Mouse (Mus musculus) stomach, postnatal 0 days (tissue): ENCODE measurements around the gene Asb7. TPM values are rescaled to one million over a fixed set of nuclear protein-coding genes. Genes with fewer than 3 reads are reported as not detected.

Source experiments
- ATAC-seq: fragments of 200-750 bp; cut with Nextera tagmentation; 2 replicates; pipeline ENCODE4 v1.8.0; 2017; ENCODE audit not compliant: low FRiP score, low TSS enrichment
- DNase-seq: peaks from one replicate; pipeline ENCODE4 v3.0.0-alpha.2; 2016; ENCODE audit warnings: low spot score
- H3K27ac ChIP-seq: fragments of 300-500 bp; sonication (generic); replicated peaks from 2 replicates; pipeline ENCODE4 v1.5.1; 2014; ENCODE audit warnings: mild to moderate bottlenecking, control low read depth
- H3K27me3 ChIP-seq: fragments of 300-500 bp; sonication (generic); 2 replicates; pipeline ENCODE4 v1.6.1; 2014; ENCODE audit warnings: low read length; ENCODE audit not compliant: control insufficient read depth, insufficient read depth
- H3K36me3 ChIP-seq: fragments of 300-500 bp; sonication (generic); 2 replicates; pipeline ENCODE4 v1.6.1; 2014; ENCODE audit warnings: low read length, mixed read lengths; ENCODE audit not compliant: control insufficient read depth, insufficient read depth
- H3K4me1 ChIP-seq: fragments of 300-500 bp; sonication (generic); replicated peaks from 2 replicates; pipeline ENCODE4 v1.6.1; 2014; ENCODE audit warnings: antibody characterized with exemption; ENCODE audit not compliant: control insufficient read depth, insufficient read depth
- H3K4me2 ChIP-seq: fragments of 300-500 bp; sonication (generic); replicated peaks from 2 replicates; pipeline ENCODE4 v1.6.1; 2014; ENCODE audit warnings: low read depth, mild to moderate bottlenecking, control low read depth, moderate library complexity
- H3K4me3 ChIP-seq: fragments of 300-500 bp; sonication (generic); 2 replicates; pipeline ENCODE4 v1.5.1; 2014; ENCODE audit warnings: low read depth, low read length, control low read depth
- H3K9ac ChIP-seq: fragments of 300-500 bp; sonication (generic); 2 replicates; pipeline ENCODE4 v1.6.1; 2014; ENCODE audit warnings: mild to moderate bottlenecking, low read length, control low read depth, mixed read lengths
- H3K9me3 ChIP-seq: fragments of 300-500 bp; sonication (generic); 2 replicates; pipeline ENCODE4 v1.6.1; 2016; ENCODE audit warnings: low read length; ENCODE audit not compliant: control insufficient read depth
- CTCF ChIP-seq: IDR thresholded peaks from 2 replicates; pipeline ENCODE4 v1.5.1; 2016; ENCODE audit warnings: antibody characterized with exemption, low read depth, mild to moderate bottlenecking, moderate library complexity
- EP300 ChIP-seq: optimal IDR thresholded peaks from 2 replicates; pipeline ENCODE3; 2016; ENCODE audit warnings: antibody characterized with exemption
- WGBS: fragments of 180-500 bp; shearing (Covaris S2); extraction: QIAGEN DNeasy Blood & Tissue Kit; methylation state at CpG from one replicate; pipeline ENCODE4 v1.1.7; 2014; 5-methylcytosine and 5-hydroxymethylcytosine counted together
- polyA plus RNA-seq: library from polyadenylated mRNA; unstranded; fragments of >200 nt; fragmentation: Nextera tagmentation; extraction: Ambion mirVana; gene quantifications from 2 replicates; pipeline ENCODE4 v1.2.1, GENCODE M21; 2015

The Asb7 gene
- polyA plus RNA-seq, 1 experiment from 2014 or later: 5.9 TPM

GRCm38 (mm10) chr7:66702721-66703120 lies 13.3 kb upstream of the Asb7 start:
- TF ChIP-seq CTCF: no peak
- H3K27ac ChIP-seq: no peak overlapping the region
- no peak overlapping the region for H3K9ac ChIP-seq
- no peaks in the 10 kb centered on the region for H3K9me3 ChIP-seq
- 80% methylated on average over 7 of the region's 7 CpGs for WGBS
- DNase-seq (no peak), ATAC-seq (no peak)
- H3K4me2 ChIP-seq: no peak overlapping the region
- no peak overlapping the region for H3K4me3 ChIP-seq
- 0 out of 2 replicates have a peak, but pooled peaks cover 3% of the 10 kb centered on the region for H3K36me3 ChIP-seq
- no peaks in the 10 kb centered on the region for H3K4me1 ChIP-seq
- H3K27me3 ChIP-seq: no peaks in the 10 kb centered on the region

GRCm38 (mm10) chr7:66694467-66694866 lies 5.1 kb upstream of the Asb7 start:
- Histone ChIP-seq H3K27ac (no peak overlapping the region), H3K4me2 (no peak overlapping the region; the same call in 1 of the 2 replicates), H3K9me3 (no peaks in the 10 kb centered on the region), H3K4me1 (peaks cover 4% of the 10 kb centered on the region; the same call in 1 of the 2 replicates), H3K36me3 (no peaks in the 10 kb centered on the region), H3K9ac (no peak overlapping the region), H3K4me3 (no peak overlapping the region), H3K27me3 (no peaks in the 10 kb centered on the region)
- TF ChIP-seq CTCF: no peak
- TF ChIP-seq EP300: no peak
- 42% methylated on average over 7 of the region's 7 CpGs for WGBS
- DNase-seq (peak; percentile 45), ATAC-seq (no peak)

GRCm38 (mm10) chr7:66689620-66690360 lies 394 bp upstream of the Asb7 start, which contains the start of gene Lins1:
TSS of gene Lins1 (plus strand) at chr7:66689889.
- DNase-seq: peak; percentile 100
- Histone ChIP-seq H3K36me3 (no peaks in the 10 kb centered on the region), H3K4me2 (peak within 1 kb of the TSS; percentile 92), H3K4me1 (peaks cover 4% of the 10 kb centered on the region; the same call in 1 of the 2 replicates), H3K9me3 (no peaks in the 10 kb centered on the region), H3K4me3 (peak within 1 kb of the TSS; percentile 76), H3K27me3 (no peaks in the 10 kb centered on the region), H3K9ac (peak within 1 kb of the TSS; percentile 82), H3K27ac (peak within 1 kb of the TSS; percentile 90)
- under 1% methylated on average over 51 of the region's 52 CpGs for WGBS
- ATAC-seq: peak; percentile 99
- no peak for TF ChIP-seq EP300
- TF ChIP-seq CTCF: peak; percentile 71

- DNase-seq (no peak), ATAC-seq (no peak)
- H3K9me3 ChIP-seq: no peaks in the 10 kb centered on the region
- TF ChIP-seq CTCF: no peak
- no peak for TF ChIP-seq EP300
- H3K9ac ChIP-seq: peak overlapping the region; percentile 82
- no peak overlapping the region; the same call in 1 of the 2 replicates for H3K27ac ChIP-seq
- peak overlapping the region; percentile 92 for H3K4me2 ChIP-seq
- no peaks in the 10 kb centered on the region for H3K36me3 ChIP-seq
- peak overlapping the region; percentile 76 for H3K4me3 ChIP-seq
- H3K4me1 ChIP-seq: peaks cover 4% of the 10 kb centered on the region; the same call in 1 of the 2 replicates
- 0% methylated on average over 5 of the region's 5 CpGs for WGBS
- H3K27me3 ChIP-seq: no peaks in the 10 kb centered on the region
Observed at GRCm38 (mm10) chr7:66688721-66689120, 675 bp downstream of the Asb7 start.

- Histone ChIP-seq H3K9me3 (no peaks in the 10 kb centered on the region), H3K27ac (no peak overlapping the region), H3K4me1 (no peaks in the 10 kb centered on the region), H3K36me3 (peaks cover 19% of the 10 kb centered on the region), H3K9ac (no peak overlapping the region), H3K27me3 (no peaks in the 10 kb centered on the region), H3K4me3 (no peak overlapping the region), H3K4me2 (no peak overlapping the region)
- TF ChIP-seq CTCF: no peak
- no peak for TF ChIP-seq EP300
- DNase-seq (no peak), ATAC-seq (no peak)
- 81% methylated on average over 5 of the region's 5 CpGs for WGBS
Observed at GRCm38 (mm10) chr7:66682119-66682863, 7.1 kb downstream of the Asb7 start.
